Mouse (Mus musculus) mature B cell (primary cell): ENCODE results near the gene Cib4.

Experiments used
- in situ Hi-C: fragments of 300-500 bp; cut with MboI; formaldehyde crosslinking; loops from 2 replicates; pipeline ENCODE4 v1.14.3; 2019

The Cib4 gene

GRCm38 (mm10) chr5:30440308-30440906, 105.2 kb downstream of the Cib4 start:
- in situ Hi-C loops = no loop called here

DNA sequence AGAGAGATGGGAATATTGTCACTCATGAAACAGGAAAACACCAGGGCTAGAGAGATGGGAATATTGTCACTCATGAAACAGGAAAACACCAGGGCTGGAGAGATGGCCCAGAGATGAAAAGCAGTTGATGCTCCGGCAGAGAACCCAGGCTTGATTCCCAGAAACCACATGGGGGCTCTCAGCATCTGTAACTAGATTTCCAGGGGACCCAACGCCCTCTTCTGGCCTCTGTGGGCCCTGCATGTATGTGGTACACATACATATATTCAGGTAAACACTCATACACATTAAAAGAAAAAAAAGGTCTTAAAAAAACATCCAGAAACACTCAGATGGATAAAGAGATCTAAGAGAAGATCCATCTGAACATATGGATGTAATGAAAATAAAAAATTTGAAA, 106.7 kb downstream of the Cib4 start:
- in situ Hi-C loops = no loop called here
